Mouse (Mus musculus) liver, embryonic 13.5 days (tissue): ENCODE measurements around the gene Gmeb1. TPM values are rescaled to one million over a fixed set of nuclear protein-coding genes. Genes with fewer than 3 reads are reported as not detected.
"Not testable (repeated sequence)": the region's sequence is repeated elsewhere in the genome, so short reads cannot be mapped to it uniquely, and the experiment has no call there.

ENCODE experiments used
- ATAC-seq: fragments of 200-750 bp; cut with Nextera tagmentation; 2 replicates; pipeline ENCODE4 v1.8.0; 2017; ENCODE audit warnings: low read depth, mild to moderate bottlenecking, moderate number of reproducible peaks, moderate library complexity
- DNase-seq: peaks from one replicate; pipeline ENCODE4 v3.0.0; 2022
- H3K27ac ChIP-seq: fragments of 300-500 bp; sonication (generic); 2 replicates; pipeline ENCODE4 v1.5.1; 2015; ENCODE audit warnings: moderate library complexity, mild to moderate bottlenecking, inconsistent platforms
- H3K27me3 ChIP-seq: fragments of 300-500 bp; sonication (generic); 2 replicates; pipeline ENCODE4 v1.6.1; 2015; ENCODE audit warnings: mild to moderate bottlenecking, inconsistent platforms
- H3K36me3 ChIP-seq: fragments of 300-500 bp; sonication (generic); 2 replicates; pipeline ENCODE4 v1.6.1; 2015; ENCODE audit warnings: mild to moderate bottlenecking, inconsistent platforms
- H3K4me1 ChIP-seq: fragments of 300-500 bp; sonication (generic); replicated peaks from 2 replicates; pipeline ENCODE4 v1.6.1; 2015; ENCODE audit warnings: inconsistent platforms
- H3K4me2 ChIP-seq: fragments of 300-500 bp; sonication (generic); 2 replicates; pipeline ENCODE4 v1.6.1; 2015; ENCODE audit warnings: inconsistent platforms, mild to moderate bottlenecking, moderate library complexity
- H3K4me3 ChIP-seq: fragments of 300-500 bp; sonication (generic); replicated peaks from 2 replicates; pipeline ENCODE4 v1.5.1; 2015; ENCODE audit warnings: mild to moderate bottlenecking, inconsistent platforms
- H3K9ac ChIP-seq: fragments of 300-500 bp; sonication (generic); 2 replicates; pipeline ENCODE4 v1.6.1; 2015; ENCODE audit warnings: mild to moderate bottlenecking, inconsistent platforms
- H3K9me3 ChIP-seq: fragments of 300-500 bp; sonication (generic); replicated peaks from 2 replicates; pipeline ENCODE4 v1.6.1; 2016; ENCODE audit warnings: inconsistent platforms
- WGBS: fragments of 180-500 bp; shearing (Covaris S2); methylation state at CpG from one replicate; pipeline ENCODE4 v1.1.7; 2015; ENCODE audit not compliant: insufficient replicate concordance; 5-methylcytosine and 5-hydroxymethylcytosine counted together
- polyA plus RNA-seq: library from polyadenylated mRNA; unstranded; fragments of >200 nt; fragmentation: Nextera tagmentation; extraction: Ambion mirVana; gene quantifications from 2 replicates; pipeline ENCODE4 v1.2.1, GENCODE M21; 2015

Gmeb1 gene
- polyA plus RNA-seq, 1 experiment from 2014 or later = 16.9 TPM

DNA sequence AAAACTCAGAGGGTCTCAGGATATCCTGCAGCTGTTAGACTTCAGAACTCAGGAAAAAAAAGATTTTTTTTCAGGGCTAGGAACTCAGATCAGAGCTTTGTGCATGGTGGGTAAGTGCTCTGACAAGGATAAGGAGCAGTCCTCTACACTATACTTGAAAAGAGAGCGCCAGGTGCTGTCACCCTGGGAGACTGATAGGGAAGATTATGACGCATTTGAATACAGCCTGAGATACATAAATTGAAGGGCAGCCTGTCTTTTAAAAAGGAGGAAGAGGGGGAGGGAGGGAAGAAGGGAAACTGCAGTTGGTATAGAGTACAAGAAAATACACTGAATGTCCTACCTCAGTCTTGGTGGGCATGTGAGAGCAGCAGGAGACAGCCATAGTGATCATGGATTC lies 7.8 kb downstream of the Gmeb1 start:
- Histone ChIP-seq H3K9ac (0 out of 2 replicates have a peak overlapping the region, but pooled peaks have one; percentile 26), H3K4me3 (no peak overlapping the region), H3K27ac (peak overlapping the region; percentile 31), H3K27me3 (no peaks in the 10 kb centered on the region), H3K4me1 (peaks cover 50% of the 10 kb centered on the region), H3K9me3 (no peaks in the 10 kb centered on the region), H3K36me3 (peaks cover 42% of the 10 kb centered on the region), H3K4me2 (no peak overlapping the region)
- peak; percentile 48; the same call in 1 of the 2 replicates for ATAC-seq
- no peak for DNase-seq
- 27% methylated on average over 2 of the region's 2 CpGs for WGBS

DNA sequence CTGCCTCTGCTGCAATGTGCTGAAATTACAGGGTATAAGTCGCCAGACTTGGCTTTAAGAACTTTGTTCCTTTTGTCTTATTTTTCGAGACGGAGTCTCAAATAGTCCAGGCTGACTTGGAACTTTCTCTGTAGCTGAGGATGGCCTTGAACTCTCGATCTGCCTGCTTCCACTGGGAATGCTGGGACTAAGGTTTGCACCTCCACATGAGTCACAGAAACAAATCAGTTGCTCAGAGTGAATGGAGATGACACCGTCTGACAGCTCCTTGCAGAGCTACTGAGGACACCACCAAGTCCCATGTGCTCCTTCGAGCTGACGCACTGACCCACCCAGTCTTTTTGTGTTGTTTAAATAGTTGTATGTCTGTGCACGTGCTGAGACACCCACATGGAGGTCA lies 8.3 kb downstream of the Gmeb1 start:
- no peak for DNase-seq
- H3K27me3 ChIP-seq = no peaks in the 10 kb centered on the region
- WGBS = 75% methylated on average over 8 of the region's 8 CpGs
- peaks cover 48% of the 10 kb centered on the region for H3K4me1 ChIP-seq
- H3K4me3 ChIP-seq = no peak overlapping the region
- H3K36me3 ChIP-seq = peaks cover 44% of the 10 kb centered on the region
- no peak overlapping the region for H3K27ac ChIP-seq
- H3K9ac ChIP-seq = no peak overlapping the region
- no peak for ATAC-seq
- H3K9me3 ChIP-seq = no peaks in the 10 kb centered on the region
- H3K4me2 ChIP-seq = no peak overlapping the region

DNA sequence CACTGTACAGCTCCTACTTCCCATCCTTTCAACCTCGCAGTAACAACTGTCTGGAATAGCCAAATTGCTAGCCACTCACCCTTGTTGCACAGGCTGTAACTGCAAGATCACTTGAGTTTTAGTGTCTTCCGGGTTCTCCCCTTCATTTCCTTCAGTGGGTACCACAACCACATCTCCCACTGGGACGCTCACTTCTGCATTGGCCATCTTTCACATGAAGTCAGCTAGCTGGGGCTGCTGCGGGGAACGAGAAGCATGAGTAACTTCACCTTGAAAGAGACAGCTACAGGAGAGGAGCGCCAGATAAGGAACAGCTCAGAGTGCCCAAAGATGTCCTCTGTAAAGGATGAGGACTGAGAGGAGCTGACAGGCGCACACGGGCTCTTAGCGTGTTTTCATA lies 9.8 kb downstream of the Gmeb1 start:
- no peak overlapping the region for H3K4me2 ChIP-seq
- no peak overlapping the region for H3K9ac ChIP-seq
- 76% methylated on average over 9 of the region's 9 CpGs for WGBS
- no peaks in the 10 kb centered on the region for H3K9me3 ChIP-seq
- no peaks in the 10 kb centered on the region for H3K27me3 ChIP-seq
- no peak overlapping the region for H3K4me3 ChIP-seq
- H3K27ac ChIP-seq = no peak overlapping the region
- H3K36me3 ChIP-seq = peaks cover 50% of the 10 kb centered on the region
- H3K4me1 ChIP-seq = peaks cover 45% of the 10 kb centered on the region
- DNase-seq (no peak), ATAC-seq (no peak)

DNA sequence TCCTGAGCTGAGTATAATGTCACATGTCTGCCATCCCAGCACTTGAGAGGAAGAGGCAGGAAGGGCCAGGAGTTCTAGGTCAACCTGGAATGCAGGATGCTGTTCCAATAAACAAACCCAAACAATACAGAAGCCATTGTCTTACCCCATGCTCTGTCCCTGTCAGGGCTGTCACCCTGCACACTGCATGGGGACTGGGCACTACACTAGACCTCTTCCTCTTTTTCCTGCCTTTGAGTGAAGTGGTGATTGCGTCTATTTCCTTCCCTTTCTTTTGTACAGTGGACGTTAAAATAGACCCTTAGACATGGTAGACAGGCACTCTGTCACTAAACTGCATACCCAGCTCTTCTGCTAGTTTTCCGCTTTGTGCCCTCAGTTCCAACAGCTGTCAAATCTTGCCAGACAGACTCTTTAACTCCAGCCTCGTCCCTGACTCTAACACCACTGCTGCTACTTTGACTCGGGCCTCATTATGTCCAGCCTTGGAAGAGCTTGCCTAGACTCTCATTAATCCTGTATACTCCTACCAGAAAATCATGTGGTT lies 13.9 kb downstream of the Gmeb1 start:
- H3K4me2 ChIP-seq = no peak overlapping the region
- DNase-seq (no peak), ATAC-seq (peak; percentile 66)
- peak overlapping the region; percentile 30 for H3K27ac ChIP-seq
- no peak overlapping the region for H3K9ac ChIP-seq
- H3K27me3 ChIP-seq = no peaks in the 10 kb centered on the region
- H3K4me1 ChIP-seq = peaks cover 39% of the 10 kb centered on the region
- H3K4me3 ChIP-seq = no peak overlapping the region
- H3K9me3 ChIP-seq = no peaks in the 10 kb centered on the region
- H3K36me3 ChIP-seq = peaks cover 82% of the 10 kb centered on the region
- 50% methylated on average over 5 of the region's 5 CpGs for WGBS

DNA sequence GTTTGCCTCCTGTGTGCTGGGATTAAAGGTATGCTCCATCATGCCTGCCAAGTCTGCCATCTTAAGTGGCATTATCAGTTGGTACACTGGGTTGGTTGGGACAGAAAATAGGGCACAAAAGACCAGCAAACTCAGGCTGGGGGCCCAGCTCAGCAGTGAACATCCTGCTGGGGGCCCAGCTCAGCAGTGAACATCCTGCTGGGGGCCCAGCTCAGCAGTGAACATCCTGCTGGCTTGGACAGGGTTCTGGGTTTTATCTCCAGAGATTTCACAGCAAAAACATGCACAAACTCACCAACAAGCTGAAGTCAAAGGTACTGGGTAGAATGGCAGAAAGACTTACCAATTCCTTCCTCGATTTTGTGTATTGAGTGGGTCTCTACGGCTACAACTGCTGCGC lies 15.8 kb downstream of the Gmeb1 start:
- 67% methylated on average over 3 of the region's 3 CpGs for WGBS
- Histone ChIP-seq H3K9me3 (no peaks in the 10 kb centered on the region), H3K4me2 (no peak overlapping the region), H3K4me1 (peaks cover 49% of the 10 kb centered on the region), H3K4me3 (no peak overlapping the region), H3K9ac (no peak overlapping the region), H3K27me3 (no peaks in the 10 kb centered on the region), H3K27ac (0 out of 2 replicates have a peak overlapping the region, but pooled peaks have one; percentile 7), H3K36me3 (peaks cover 84% of the 10 kb centered on the region)
- DNase-seq (no peak), ATAC-seq (no peak)

DNA sequence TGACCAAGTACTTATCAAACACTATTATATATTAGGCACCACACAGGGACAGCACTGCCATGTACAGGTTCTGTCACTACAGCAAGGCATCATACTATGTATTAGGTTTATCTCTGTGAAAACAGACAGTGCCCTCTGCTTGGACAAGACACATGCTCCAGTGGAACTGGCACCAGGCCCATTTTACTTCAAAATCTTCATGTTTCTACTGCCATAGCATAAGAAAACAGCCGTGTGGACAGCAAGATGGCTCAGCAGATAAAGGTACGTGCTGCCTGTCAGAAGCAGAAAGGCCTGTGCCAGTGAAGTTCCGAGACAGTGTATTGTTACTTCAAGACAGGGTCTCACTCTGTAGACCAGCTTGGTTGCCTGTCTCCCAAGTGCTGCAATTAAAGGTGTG lies 20.2 kb downstream of the Gmeb1 start:
- 0 out of 2 replicates have a peak overlapping the region, but pooled peaks have one; percentile 26 for H3K9ac ChIP-seq
- H3K36me3 ChIP-seq = peaks cover 87% of the 10 kb centered on the region
- DNase-seq (peak; percentile 23), ATAC-seq (peak; percentile 66)
- no peaks in the 10 kb centered on the region for H3K27me3 ChIP-seq
- H3K4me2 ChIP-seq = no peak overlapping the region
- H3K27ac ChIP-seq = peak overlapping the region; percentile 56
- WGBS = 14% methylated on average over 3 of the region's 3 CpGs
- peaks cover 36% of the 10 kb centered on the region for H3K4me1 ChIP-seq
- H3K9me3 ChIP-seq = no peaks in the 10 kb centered on the region
- no peak overlapping the region for H3K4me3 ChIP-seq

DNA sequence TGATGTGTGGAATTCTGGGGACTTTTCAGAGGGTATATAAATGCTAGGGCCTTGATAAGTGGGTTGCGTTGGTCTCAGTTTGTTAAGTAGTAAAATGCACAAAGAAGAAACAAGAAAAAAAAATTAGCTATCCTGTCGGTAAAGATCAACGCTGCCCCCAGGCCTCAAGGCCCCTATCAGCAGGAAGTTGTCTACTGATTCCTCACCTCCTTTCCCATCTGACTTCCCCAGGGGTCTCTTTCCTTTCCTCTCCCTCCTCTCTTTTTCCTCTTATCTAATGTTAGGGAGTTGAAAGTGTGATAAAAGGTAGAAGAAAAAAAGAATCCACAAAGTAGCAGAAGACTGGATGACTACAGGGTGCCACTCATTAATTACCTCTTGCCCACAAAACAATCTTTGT lies 21.0 kb downstream of the Gmeb1 start:
- H3K36me3 ChIP-seq = peaks cover 86% of the 10 kb centered on the region
- H3K9ac ChIP-seq = no peak overlapping the region
- DNase-seq (no peak), ATAC-seq (no peak)
- no peak overlapping the region for H3K27ac ChIP-seq
- H3K9me3 ChIP-seq = no peaks in the 10 kb centered on the region
- H3K27me3 ChIP-seq = no peaks in the 10 kb centered on the region
- H3K4me2 ChIP-seq = no peak overlapping the region
- no peak overlapping the region for H3K4me3 ChIP-seq
- peaks cover 30% of the 10 kb centered on the region for H3K4me1 ChIP-seq
- 18% methylated on average over 3 of the region's 3 CpGs for WGBS

DNA sequence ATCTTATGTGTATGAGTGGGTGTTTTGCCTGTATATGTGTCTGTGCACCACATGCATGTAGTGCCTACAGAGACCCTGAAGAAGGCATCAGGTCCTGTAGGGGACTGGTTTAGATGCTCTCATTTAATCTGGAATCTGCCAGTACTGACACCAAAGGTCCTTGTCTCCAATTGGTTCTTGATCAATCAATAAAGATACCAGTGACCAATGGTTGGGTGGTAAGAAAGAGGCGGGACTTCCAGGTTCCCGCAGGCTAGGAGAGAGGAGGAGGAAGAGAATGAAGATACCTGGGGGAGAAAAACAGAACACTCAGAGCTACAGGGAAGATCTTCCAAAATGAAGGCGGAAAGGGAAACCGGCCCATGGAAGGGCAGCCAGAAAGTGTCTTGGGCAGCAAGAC lies 23.0 kb downstream of the Gmeb1 start:
- H3K36me3 ChIP-seq = peaks cover 94% of the 10 kb centered on the region
- DNase-seq = no peak

DNA sequence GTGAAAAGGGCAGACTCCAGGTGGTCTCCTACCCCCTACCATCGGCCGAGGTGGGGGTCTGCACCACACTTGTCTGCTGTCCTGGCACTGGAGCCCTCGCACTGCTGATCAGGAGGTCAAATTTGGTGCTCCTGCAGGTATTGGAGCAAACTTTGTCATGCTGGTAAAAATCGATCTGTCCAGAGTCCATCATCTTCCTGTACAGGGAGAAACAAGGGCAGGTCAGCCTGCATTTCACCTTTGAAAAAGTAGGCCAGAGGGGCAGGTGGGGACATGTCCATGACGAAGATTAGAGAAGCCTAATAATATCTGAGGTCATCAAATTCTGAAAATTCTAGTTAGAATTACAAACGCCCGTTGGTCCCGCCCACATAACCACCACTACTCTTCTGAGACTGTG lies 26.7 kb downstream of the Gmeb1 start:
- no peak overlapping the region for H3K27ac ChIP-seq
- DNase-seq (no peak), ATAC-seq (no peak)

More for the DNA sequence above, 23.0 kb downstream of the Gmeb1 start:
- no peak overlapping the region for H3K9ac ChIP-seq
- H3K4me3 ChIP-seq = no peak overlapping the region
- 86% methylated on average over 4 of the region's 4 CpGs for WGBS
- H3K27ac ChIP-seq = no peak overlapping the region; the same call in 1 of the 2 replicates
- H3K4me1 ChIP-seq = peaks cover 21% of the 10 kb centered on the region
- H3K9me3 ChIP-seq = no peaks in the 10 kb centered on the region
- no peaks in the 10 kb centered on the region for H3K27me3 ChIP-seq
- no peak overlapping the region for H3K4me2 ChIP-seq
- no peak for ATAC-seq

DNA sequence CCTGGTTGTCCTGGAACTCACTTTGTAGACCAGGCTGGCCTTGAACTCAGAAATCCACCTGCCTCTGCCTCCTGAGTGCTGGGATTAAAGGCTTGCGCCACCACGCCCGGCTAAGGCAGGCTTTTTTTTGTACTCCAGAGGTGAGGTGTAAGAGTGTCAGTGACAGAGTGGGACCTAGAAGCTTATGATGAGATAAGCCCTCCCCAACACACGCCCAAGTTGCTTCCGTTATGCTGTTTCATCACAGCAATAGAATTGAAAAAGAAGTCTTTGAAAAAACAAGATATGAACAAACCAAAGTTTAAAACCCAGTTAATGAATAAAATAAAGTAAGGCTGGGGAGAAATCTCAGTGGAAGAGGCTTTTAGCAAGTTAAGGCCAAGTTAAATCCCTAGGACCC lies 31.0 kb downstream of the Gmeb1 start:
- peaks cover 97% of the 10 kb centered on the region for H3K36me3 ChIP-seq
- H3K27ac ChIP-seq = peak overlapping the region; percentile 13; the same call in 1 of the 2 replicates
- WGBS = 52% methylated on average over 5 of the region's 5 CpGs
- no peak overlapping the region for H3K9ac ChIP-seq
- H3K9me3 ChIP-seq = no peaks in the 10 kb centered on the region
- H3K4me3 ChIP-seq = no peak overlapping the region
- ATAC-seq = no peak
- no peaks in the 10 kb centered on the region for H3K27me3 ChIP-seq
- H3K4me1 ChIP-seq = peaks cover 9% of the 10 kb centered on the region
- DNase-seq = no peak
- H3K4me2 ChIP-seq = no peak overlapping the region

More for the DNA sequence above, 26.7 kb downstream of the Gmeb1 start:
- Histone ChIP-seq H3K4me3 (no peak overlapping the region), H3K9me3 (no peaks in the 10 kb centered on the region), H3K36me3 (peaks cover 95% of the 10 kb centered on the region), H3K4me2 (no peak overlapping the region), H3K9ac (no peak overlapping the region), H3K4me1 (peaks cover 9% of the 10 kb centered on the region), H3K27me3 (no peaks in the 10 kb centered on the region)
- WGBS = 82% methylated on average over 8 of the region's 8 CpGs

DNA sequence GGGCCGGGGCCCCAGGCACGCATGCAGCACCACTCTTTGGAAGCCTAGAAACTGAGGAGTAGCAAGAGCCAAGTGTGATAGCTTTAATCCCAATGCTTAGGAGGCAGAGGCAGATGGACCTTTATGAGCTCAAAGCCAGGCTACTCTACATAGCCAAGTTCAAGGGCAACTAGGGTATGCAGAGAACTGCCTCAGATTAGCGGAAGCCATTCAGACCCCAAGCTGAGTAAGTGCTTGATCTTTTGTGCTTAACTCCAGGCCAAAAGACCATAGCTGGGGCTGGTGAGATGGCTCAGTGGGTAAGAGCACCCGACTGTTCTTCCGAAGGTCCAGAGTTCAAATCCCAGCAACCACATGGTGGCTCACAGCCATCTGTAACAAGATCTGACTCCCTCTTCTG lies 39.4 kb downstream of the Gmeb1 start:
- not testable (repeated sequence) for H3K9me3 ChIP-seq, H3K27me3 ChIP-seq, H3K4me3 ChIP-seq, H3K27ac ChIP-seq, ATAC-seq, H3K4me2 ChIP-seq, H3K9ac ChIP-seq, DNase-seq
- H3K36me3 ChIP-seq = peaks cover 42% of the 10 kb centered on the region
- 82% methylated on average over 5 of the region's 5 CpGs for WGBS
- H3K4me1 ChIP-seq = peaks cover 16% of the 10 kb centered on the region

DNA sequence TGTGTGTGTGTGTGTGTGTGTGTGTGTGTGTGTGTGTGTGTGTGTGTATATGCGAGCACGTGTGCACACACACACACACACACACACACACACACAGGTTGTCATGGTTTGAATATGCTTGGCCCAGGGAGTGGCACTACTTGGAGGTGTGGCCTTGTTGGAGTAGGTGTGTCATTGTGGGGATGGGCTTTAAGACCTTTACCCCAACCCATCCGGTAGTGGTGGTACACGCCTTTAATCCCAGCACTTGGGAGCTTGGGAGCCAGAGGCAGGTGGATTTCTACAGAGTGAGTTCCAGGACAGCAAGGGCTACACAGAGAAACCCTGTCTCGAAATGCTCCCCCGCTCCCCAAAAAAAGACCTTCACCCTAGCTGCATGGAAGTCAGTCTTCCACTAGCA lies 43.0 kb downstream of the Gmeb1 start:
- not testable (repeated sequence) for ATAC-seq, H3K9me3 ChIP-seq, DNase-seq, H3K27ac ChIP-seq, H3K36me3 ChIP-seq, H3K4me2 ChIP-seq, H3K27me3 ChIP-seq, H3K4me3 ChIP-seq, H3K9ac ChIP-seq
- peaks cover 49% of the 10 kb centered on the region for H3K4me1 ChIP-seq
- 82% methylated on average over 6 of the region's 6 CpGs for WGBS
